ENCODE assay signal across 8 mouse cellular contexts in the genomic region with DNA sequence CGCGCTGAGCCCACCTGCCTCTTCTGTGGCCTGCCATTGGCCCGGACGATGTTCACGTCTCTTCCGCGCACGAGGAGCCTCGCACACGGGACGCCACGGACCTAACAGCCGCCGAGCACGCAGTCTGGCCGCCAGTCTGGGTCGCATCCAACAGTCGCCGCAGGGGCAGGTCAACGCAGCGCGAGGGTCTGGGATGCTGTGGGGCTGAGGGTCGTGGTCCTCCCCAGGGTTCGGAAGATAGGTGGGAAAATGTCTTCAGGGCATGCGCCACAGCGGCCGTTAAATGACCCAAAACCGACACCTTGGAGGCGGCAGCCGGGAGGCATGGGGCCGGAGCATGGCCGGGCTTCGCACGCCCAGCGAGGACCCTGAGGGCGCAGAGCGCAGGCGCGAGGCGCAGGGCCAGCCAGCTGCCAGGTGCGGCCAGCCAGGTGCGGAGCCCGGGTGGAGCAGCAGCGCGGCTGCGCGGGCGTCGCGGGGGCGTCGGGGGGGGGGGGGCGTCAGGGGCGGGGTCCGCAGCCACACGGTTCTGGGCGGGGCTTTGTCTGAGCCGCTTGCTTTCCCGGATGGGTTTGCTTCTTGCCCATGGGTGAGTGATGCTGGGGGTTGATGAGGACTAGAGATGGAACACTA. TPM values are rescaled to one million over a fixed set of nuclear protein-coding genes. Genes with fewer than 3 reads are reported as not detected.
DNase-seq lines count a peak whose midpoint lies in the region; ATAC-seq lines count a peak whose summit lies in the region.
"Had no signal": no experiment of that assay in that cellular context is flagged by ENCODE, and none has a peak within 500 bp of the region (broad histone marks: within the 10 kb centered on the region; RNA-seq: fewer than 3 reads in every experiment).

A gene (minus strand): TSS at position 445 of the 633 bp plus-strand sequence.

- peak; percentile 85 for ATAC-seq in embryonic facial prominence, embryonic 13.5 days (ENCODE audit: insufficient number of reproducible peaks, insufficient read depth, low FRiP score, low TSS enrichment, low read depth)
- ATAC-seq in intestine, embryonic 15.5 days, result peak; percentile 80
- ATAC-seq in midbrain, embryonic 14.5 days (ENCODE audit: low FRiP score, low TSS enrichment), result peak; percentile 70; the same call in 1 of the 2 replicates
- ATAC-seq in megakaryocyte progenitor cell, adult 5-6 weeks (replicated peaks; ENCODE audit: poor library complexity), result no peak
- no peak for ATAC-seq in granulocyte monocyte progenitor cell, adult 5-6 weeks (replicated peaks; ENCODE audit: poor library complexity, severe bottlenecking)

- no peak within 1 kb of the TSS for H3K27ac ChIP-seq in embryonic facial prominence, embryonic 13.5 days
- H3K27ac ChIP-seq in intestine, embryonic 15.5 days, result no peak within 1 kb of the TSS
- no peak within 1 kb of the TSS for H3K27ac ChIP-seq in midbrain, embryonic 14.5 days (replicated peaks; ENCODE audit: low read depth, low read length)

- H3K4me3 ChIP-seq in embryonic facial prominence, embryonic 13.5 days, result peak within 1 kb of the TSS; percentile 41
- H3K4me3 ChIP-seq in intestine, embryonic 15.5 days (replicated peaks), result peak within 1 kb of the TSS; percentile 33
- peak within 1 kb of the TSS; percentile 31 for H3K4me3 ChIP-seq in midbrain, embryonic 14.5 days (replicated peaks; ENCODE audit: low read depth, low read length)

- peak within 1 kb of the TSS; percentile 55 for H3K9ac ChIP-seq in embryonic facial prominence, embryonic 13.5 days
- H3K9ac ChIP-seq in intestine, embryonic 15.5 days, result no peak within 1 kb of the TSS
- H3K9ac ChIP-seq in midbrain, embryonic 14.5 days (replicated peaks; ENCODE audit: low read length), result no peak within 1 kb of the TSS

- no peaks in the 10 kb centered on the region for H3K36me3 ChIP-seq in embryonic facial prominence, embryonic 13.5 days
- H3K36me3 ChIP-seq in intestine, embryonic 15.5 days, result no peaks in the 10 kb centered on the region
- H3K36me3 ChIP-seq in midbrain, embryonic 14.5 days (ENCODE audit: control insufficient read depth, insufficient read depth, low read length), result no peaks in the 10 kb centered on the region

- intact Hi-C loops in left cerebral cortex, postnatal 4 days (cut with DNase I), result no loop called here
- intact Hi-C loops in left cerebral cortex, postnatal 25 days (cut with DNase I), result no loop called here

- H3K4me2 ChIP-seq in embryonic facial prominence, embryonic 13.5 days, result peak within 1 kb of the TSS; percentile 61
- peak within 1 kb of the TSS; percentile 68 for H3K4me2 ChIP-seq in intestine, embryonic 15.5 days (replicated peaks)
- H3K4me2 ChIP-seq in midbrain, embryonic 14.5 days (ENCODE audit: low read length), result peak within 1 kb of the TSS; percentile 55

- no peaks in the 10 kb centered on the region for H3K27me3 ChIP-seq in embryonic facial prominence, embryonic 13.5 days
- H3K27me3 ChIP-seq in intestine, embryonic 15.5 days (replicated peaks), result no peaks in the 10 kb centered on the region
- no peaks in the 10 kb centered on the region for H3K27me3 ChIP-seq in midbrain, embryonic 14.5 days (ENCODE audit: control insufficient read depth, insufficient read depth, low read length)

- WGBS in embryonic facial prominence, embryonic 13.5 days, result 54% methylated on average over 49 of the region's 59 CpGs
- WGBS in intestine, embryonic 15.5 days, result 53% methylated on average over 54 of the region's 59 CpGs
- 62% methylated on average over 46 of the region's 59 CpGs for WGBS in midbrain, embryonic 14.5 days

- 0 out of 2 replicates have a peak, but pooled peaks cover 3% of the 10 kb centered on the region for H3K4me1 ChIP-seq in embryonic facial prominence, embryonic 13.5 days
- H3K4me1 ChIP-seq in intestine, embryonic 15.5 days (replicated peaks), result peaks cover 4% of the 10 kb centered on the region; the same call in 1 of the 2 replicates
- H3K4me1 ChIP-seq in midbrain, embryonic 14.5 days (ENCODE audit: control insufficient read depth, insufficient read depth, low read length), result no peaks in the 10 kb centered on the region

- no peaks in the 10 kb centered on the region for H3K9me3 ChIP-seq in embryonic facial prominence, embryonic 13.5 days
- H3K9me3 ChIP-seq in intestine, embryonic 15.5 days, result no peaks in the 10 kb centered on the region
- H3K9me3 ChIP-seq in midbrain, embryonic 14.5 days (ENCODE audit: control insufficient read depth, low read length), result no peaks in the 10 kb centered on the region

- peak; percentile 25 for DNase-seq in left cerebral cortex, postnatal 4 days
- DNase-seq in left cerebral cortex, postnatal 25 days (ENCODE audit: low spot score in 2 of 2), result no peak
- peak; percentile 61 for DNase-seq in midbrain, embryonic 14.5 days

RNA-seq across cellular contexts. Expression of the gene that starts here (rescaled TPM):
- total RNA-seq in left cerebral cortex, postnatal 4 days (2021), result 1 to 10 TPM in 1 of 2 experiments, not detected in 1; 2.0 TPM
- total RNA-seq in left cerebral cortex, postnatal 25 days (2021), result not detected
- polyA plus RNA-seq in embryonic facial prominence, embryonic 13.5 days (2015; fragmentation: Nextera tagmentation; extraction: Ambion mirVana), result not detected in 2 replicates
- polyA plus RNA-seq in intestine, embryonic 15.5 days (2015; fragmentation: Nextera tagmentation; extraction: Ambion mirVana), result not detected in 2 replicates
- 2.0 TPM in 1 of 2 replicates, not detected in the other for polyA plus RNA-seq in midbrain, embryonic 14.5 days (2014; fragmentation: Nextera tagmentation; extraction: Ambion mirVana)
- not detected in 2 replicates for total RNA-seq in megakaryocyte progenitor cell, adult 5-6 weeks (2015)
- total RNA-seq in megakaryocyte progenitor cell, adult 5-6 weeks (2017), result not detected in 2 replicates
- total RNA-seq in granulocyte monocyte progenitor cell, adult 5-6 weeks (2014; fragmentation: Nextera tagmentation), result not detected in 2 replicates
- not detected in 2 replicates for total RNA-seq in granulocyte monocyte progenitor cell, adult 5-6 weeks (2017)
- total RNA-seq: neutrophil, adult 5-6 weeks had no signal

Comparison
In these comparisons a context has a peak if more than half of its experiments do, and no peak if none do; other contexts are left out.
1. DNase-seq: peak in left cerebral cortex, postnatal 4 days (single experiment) and midbrain, embryonic 14.5 days (single experiment); none in left cerebral cortex, postnatal 25 days (0 of 2).
2. Peak in ATAC-seq, H3K4me3 ChIP-seq, H3K9ac ChIP-seq and H3K4me2 ChIP-seq in embryonic facial prominence, embryonic 13.5 days; RNA of the gene not detected or under 1 TPM.
3. Peak in ATAC-seq, H3K4me3 ChIP-seq and H3K4me2 ChIP-seq in intestine, embryonic 15.5 days; RNA of the gene not detected or under 1 TPM.
4. Peak in every context shown above with its lines, with median percentiles within 50 percentile points of each other: H3K4me2 ChIP-seq and H3K4me3 ChIP-seq.